Mouse (Mus musculus): ENCODE results near the gene Cdkal1. TPM values are rescaled to one million over a fixed set of nuclear protein-coding genes. Genes with fewer than 3 reads are reported as not detected.

Gene Cdkal1
- polyA plus RNA-seq, 1 experiment = 6.5 TPM

GRCm38 (mm10) chr13:29185545-29185944 lies 669.9 kb downstream of the Cdkal1 start:
- Histone ChIP-seq H3K4me3 (ENCODE audit: insufficient read depth, low read length) (no peak overlapping the region), H3K4me1 (ENCODE audit: control insufficient read depth, insufficient read depth, low read length) (no peaks in the 10 kb centered on the region), H3K27ac (ENCODE audit: insufficient read depth, low read length) (no peak overlapping the region)
- no peak for TF ChIP-seq POLR2A (IDR thresholded peaks at IDR 0.05; ENCODE audit: extremely low read depth, insufficient read depth, low read length)
- no peak for TF ChIP-seq CTCF (IDR thresholded peaks at IDR 0.05; ENCODE audit: extremely low read depth, insufficient read depth, low read length)

- Histone ChIP-seq H3K4me1 (ENCODE audit: control insufficient read depth, insufficient read depth, low read length) (no peaks in the 10 kb centered on the region), H3K4me3 (ENCODE audit: insufficient read depth, low read length) (no peak overlapping the region), H3K27ac (ENCODE audit: insufficient read depth, low read length) (no peak overlapping the region)
- no peak for TF ChIP-seq CTCF (IDR thresholded peaks at IDR 0.05; ENCODE audit: extremely low read depth, insufficient read depth, low read length)
- TF ChIP-seq POLR2A (IDR thresholded peaks at IDR 0.05; ENCODE audit: extremely low read depth, insufficient read depth, low read length) = no peak
These were observed 670.9 kb downstream of the Cdkal1 start for GRCm38 (mm10) chr13:29184545-29184944.

GRCm38 (mm10) chr13:29179861-29180260 lies 675.6 kb downstream of the Cdkal1 start:
- Histone ChIP-seq H3K27ac (ENCODE audit: insufficient read depth, low read length) (no peak overlapping the region), H3K4me3 (ENCODE audit: insufficient read depth, low read length) (no peak overlapping the region), H3K4me1 (ENCODE audit: control insufficient read depth, insufficient read depth, low read length) (no peaks in the 10 kb centered on the region)
- no peak for TF ChIP-seq POLR2A (IDR thresholded peaks at IDR 0.05; ENCODE audit: extremely low read depth, insufficient read depth, low read length)
- TF ChIP-seq CTCF (IDR thresholded peaks at IDR 0.05; ENCODE audit: extremely low read depth, insufficient read depth, low read length) = no peak

GRCm38 (mm10) chr13:29179260-29179659 lies 676.2 kb downstream of the Cdkal1 start:
- TF ChIP-seq POLR2A (IDR thresholded peaks at IDR 0.05; ENCODE audit: extremely low read depth, insufficient read depth, low read length) = no peak
- no peak for TF ChIP-seq CTCF (IDR thresholded peaks at IDR 0.05; ENCODE audit: extremely low read depth, insufficient read depth, low read length)
- Histone ChIP-seq H3K4me3 (ENCODE audit: insufficient read depth, low read length) (no peak overlapping the region), H3K27ac (ENCODE audit: insufficient read depth, low read length) (no peak overlapping the region), H3K4me1 (ENCODE audit: control insufficient read depth, insufficient read depth, low read length) (no peaks in the 10 kb centered on the region)

GRCm38 (mm10) chr13:29177889-29178486 lies 677.5 kb downstream of the Cdkal1 start:
- Histone ChIP-seq H3K27ac (ENCODE audit: insufficient read depth, low read length) (no peak overlapping the region), H3K4me1 (ENCODE audit: control insufficient read depth, insufficient read depth, low read length) (no peaks in the 10 kb centered on the region), H3K4me3 (ENCODE audit: insufficient read depth, low read length) (no peak overlapping the region)
- TF ChIP-seq POLR2A (IDR thresholded peaks at IDR 0.05; ENCODE audit: extremely low read depth, insufficient read depth, low read length) (no peak), CTCF (IDR thresholded peaks at IDR 0.05; ENCODE audit: extremely low read depth, insufficient read depth, low read length) (no peak)

- Histone ChIP-seq H3K4me3 (ENCODE audit: insufficient read depth, low read length) (no peak overlapping the region), H3K27ac (ENCODE audit: insufficient read depth, low read length) (no peak overlapping the region), H3K4me1 (ENCODE audit: control insufficient read depth, insufficient read depth, low read length) (no peaks in the 10 kb centered on the region)
- TF ChIP-seq POLR2A (IDR thresholded peaks at IDR 0.05; ENCODE audit: extremely low read depth, insufficient read depth, low read length) = no peak
- no peak for TF ChIP-seq CTCF (IDR thresholded peaks at IDR 0.05; ENCODE audit: extremely low read depth, insufficient read depth, low read length)
These were observed 686.1 kb downstream of the Cdkal1 start for GRCm38 (mm10) chr13:29169356-29169755.

GRCm38 (mm10) chr13:29164845-29165524 lies 690.5 kb downstream of the Cdkal1 start:
- Histone ChIP-seq H3K27ac (ENCODE audit: insufficient read depth, low read length) (no peak overlapping the region), H3K4me3 (ENCODE audit: insufficient read depth, low read length) (no peak overlapping the region), H3K4me1 (ENCODE audit: control insufficient read depth, insufficient read depth, low read length) (no peaks in the 10 kb centered on the region)
- TF ChIP-seq POLR2A (IDR thresholded peaks at IDR 0.05; ENCODE audit: extremely low read depth, insufficient read depth, low read length) (no peak), CTCF (IDR thresholded peaks at IDR 0.05; ENCODE audit: extremely low read depth, insufficient read depth, low read length) (no peak)

GRCm38 (mm10) chr13:29162867-29163514 lies 692.5 kb downstream of the Cdkal1 start:
- TF ChIP-seq POLR2A (IDR thresholded peaks at IDR 0.05; ENCODE audit: extremely low read depth, insufficient read depth, low read length) (no peak), CTCF (IDR thresholded peaks at IDR 0.05; ENCODE audit: extremely low read depth, insufficient read depth, low read length) (no peak)
- Histone ChIP-seq H3K27ac (ENCODE audit: insufficient read depth, low read length) (no peak overlapping the region), H3K4me1 (ENCODE audit: control insufficient read depth, insufficient read depth, low read length) (no peaks in the 10 kb centered on the region), H3K4me3 (ENCODE audit: insufficient read depth, low read length) (no peak overlapping the region)

GRCm38 (mm10) chr13:29162444-29162843 lies 693.0 kb downstream of the Cdkal1 start:
- TF ChIP-seq POLR2A (IDR thresholded peaks at IDR 0.05; ENCODE audit: extremely low read depth, insufficient read depth, low read length) (no peak), CTCF (IDR thresholded peaks at IDR 0.05; ENCODE audit: extremely low read depth, insufficient read depth, low read length) (no peak)
- Histone ChIP-seq H3K4me1 (ENCODE audit: control insufficient read depth, insufficient read depth, low read length) (no peaks in the 10 kb centered on the region), H3K27ac (ENCODE audit: insufficient read depth, low read length) (no peak overlapping the region), H3K4me3 (ENCODE audit: insufficient read depth, low read length) (no peak overlapping the region)

- H3K4me3 ChIP-seq (ENCODE audit: insufficient read depth, low read length) = no peak overlapping the region
- H3K4me1 ChIP-seq (ENCODE audit: control insufficient read depth, insufficient read depth, low read length) = no peaks in the 10 kb centered on the region
- H3K27ac ChIP-seq (ENCODE audit: insufficient read depth, low read length) = no peak overlapping the region
- no peak for TF ChIP-seq POLR2A (IDR thresholded peaks at IDR 0.05; ENCODE audit: extremely low read depth, insufficient read depth, low read length)
- TF ChIP-seq CTCF (IDR thresholded peaks at IDR 0.05; ENCODE audit: extremely low read depth, insufficient read depth, low read length) = no peak
These were observed 694.0 kb downstream of the Cdkal1 start for GRCm38 (mm10) chr13:29161436-29161835.
